Mouse (Mus musculus): Measurements from ENCODE around the gene Tmem170. TPM values are rescaled to one million over a fixed set of nuclear protein-coding genes. Genes with fewer than 3 reads are reported as not detected.

Gene Tmem170
- polyA plus RNA-seq, 1 experiment from 2014 or later, result 9.1 TPM

- H3K4me3 ChIP-seq (replicated peaks), result no peak overlapping the region
- WGBS, result 96% methylated on average over 6 of the region's 6 CpGs
- no peak overlapping the region for H3K9ac ChIP-seq (replicated peaks)
- H3K9me3 ChIP-seq, result no peaks in the 10 kb centered on the region
- H3K4me2 ChIP-seq, result no peak overlapping the region
- H3K27ac ChIP-seq, result no peak overlapping the region
- no peak for ATAC-seq (ENCODE audit: insufficient number of reproducible peaks, insufficient read depth, low FRiP score, low TSS enrichment, low read depth)
- no peaks in the 10 kb centered on the region for H3K27me3 ChIP-seq
- H3K4me1 ChIP-seq (replicated peaks), result 0 out of 2 replicates have a peak, but pooled peaks cover 4% of the 10 kb centered on the region
- peaks cover 43% of the 10 kb centered on the region for H3K36me3 ChIP-seq
Measured at GRCm38 (mm10) chr8:111846746-111847145, 29.8 kb downstream of the Tmem170 start.

- Histone ChIP-seq H3K4me1 (replicated peaks) (peaks cover 13% of the 10 kb centered on the region), H3K9me3 (no peaks in the 10 kb centered on the region), H3K27me3 (no peaks in the 10 kb centered on the region), H3K36me3 (peaks cover 69% of the 10 kb centered on the region), H3K9ac (replicated peaks) (no peak overlapping the region), H3K27ac (no peak overlapping the region), H3K4me3 (replicated peaks) (no peak overlapping the region), H3K4me2 (no peak overlapping the region)
- ATAC-seq (ENCODE audit: insufficient number of reproducible peaks, insufficient read depth, low FRiP score, low TSS enrichment, low read depth), result no peak
- 58% methylated on average over 1 of the region's 1 CpGs for WGBS
Measured at GRCm38 (mm10) chr8:111835540-111835939, 41.0 kb downstream of the Tmem170 start.

GRCm38 (mm10) chr8:111834011-111834410, 42.5 kb downstream of the Tmem170 start:
- no peak overlapping the region for H3K4me2 ChIP-seq
- 64% methylated on average over 6 of the region's 6 CpGs for WGBS
- no peak for ATAC-seq (ENCODE audit: insufficient number of reproducible peaks, insufficient read depth, low FRiP score, low TSS enrichment, low read depth)
- H3K9ac ChIP-seq (replicated peaks), result no peak overlapping the region
- H3K27me3 ChIP-seq, result no peaks in the 10 kb centered on the region
- no peak overlapping the region for H3K4me3 ChIP-seq (replicated peaks)
- H3K36me3 ChIP-seq, result peaks cover 70% of the 10 kb centered on the region
- H3K9me3 ChIP-seq, result no peaks in the 10 kb centered on the region
- peaks cover 13% of the 10 kb centered on the region for H3K4me1 ChIP-seq (replicated peaks)
- H3K27ac ChIP-seq, result no peak overlapping the region

GRCm38 (mm10) chr8:111832983-111833382, 43.6 kb downstream of the Tmem170 start:
- H3K9ac ChIP-seq (replicated peaks), result no peak overlapping the region
- peaks cover 13% of the 10 kb centered on the region for H3K4me1 ChIP-seq (replicated peaks)
- WGBS, result 51% methylated on average over 5 of the region's 5 CpGs
- H3K27ac ChIP-seq, result no peak overlapping the region
- no peak overlapping the region for H3K4me3 ChIP-seq (replicated peaks)
- H3K9me3 ChIP-seq, result no peaks in the 10 kb centered on the region
- no peak overlapping the region for H3K4me2 ChIP-seq
- no peak for ATAC-seq (ENCODE audit: insufficient number of reproducible peaks, insufficient read depth, low FRiP score, low TSS enrichment, low read depth)
- H3K36me3 ChIP-seq, result peaks cover 74% of the 10 kb centered on the region
- no peaks in the 10 kb centered on the region for H3K27me3 ChIP-seq

- ATAC-seq (ENCODE audit: insufficient number of reproducible peaks, insufficient read depth, low FRiP score, low TSS enrichment, low read depth), result no peak
- H3K9me3 ChIP-seq, result no peaks in the 10 kb centered on the region
- H3K9ac ChIP-seq (replicated peaks), result no peak overlapping the region
- no peak overlapping the region for H3K4me3 ChIP-seq (replicated peaks)
- no peak overlapping the region for H3K4me2 ChIP-seq
- no peaks in the 10 kb centered on the region for H3K27me3 ChIP-seq
- peaks cover 13% of the 10 kb centered on the region for H3K4me1 ChIP-seq (replicated peaks)
- WGBS, result 78% methylated on average over 4 of the region's 4 CpGs
- H3K36me3 ChIP-seq, result peaks cover 72% of the 10 kb centered on the region
- H3K27ac ChIP-seq, result no peak overlapping the region
Measured at GRCm38 (mm10) chr8:111831996-111832395, 44.6 kb downstream of the Tmem170 start.

GRCm38 (mm10) chr8:111828595-111828994, 48.0 kb downstream of the Tmem170 start:
- Histone ChIP-seq H3K9ac (replicated peaks) (no peak overlapping the region), H3K4me3 (replicated peaks) (no peak overlapping the region), H3K36me3 (peaks cover 86% of the 10 kb centered on the region), H3K4me1 (replicated peaks) (peaks cover 10% of the 10 kb centered on the region), H3K4me2 (no peak overlapping the region), H3K27me3 (no peaks in the 10 kb centered on the region), H3K9me3 (no peaks in the 10 kb centered on the region), H3K27ac (no peak overlapping the region)
- no peak for ATAC-seq (ENCODE audit: insufficient number of reproducible peaks, insufficient read depth, low FRiP score, low TSS enrichment, low read depth)
- WGBS, result 80% methylated on average over 6 of the region's 6 CpGs

- Histone ChIP-seq H3K9ac (replicated peaks) (no peak overlapping the region), H3K4me3 (replicated peaks) (no peak overlapping the region), H3K36me3 (peaks cover 90% of the 10 kb centered on the region), H3K9me3 (no peaks in the 10 kb centered on the region), H3K4me2 (no peak overlapping the region), H3K27ac (no peak overlapping the region), H3K27me3 (no peaks in the 10 kb centered on the region), H3K4me1 (replicated peaks) (no peaks in the 10 kb centered on the region)
- WGBS, result 78% methylated on average over 6 of the region's 6 CpGs
- ATAC-seq (ENCODE audit: insufficient number of reproducible peaks, insufficient read depth, low FRiP score, low TSS enrichment, low read depth), result no peak
Measured at GRCm38 (mm10) chr8:111825219-111825618, 51.3 kb downstream of the Tmem170 start.

- Histone ChIP-seq H3K4me2 (no peak overlapping the region), H3K4me1 (replicated peaks) (no peaks in the 10 kb centered on the region), H3K9ac (replicated peaks) (no peak overlapping the region), H3K27me3 (no peaks in the 10 kb centered on the region), H3K27ac (no peak overlapping the region), H3K4me3 (replicated peaks) (no peak overlapping the region), H3K36me3 (peaks cover 89% of the 10 kb centered on the region), H3K9me3 (no peaks in the 10 kb centered on the region)
- ATAC-seq (ENCODE audit: insufficient number of reproducible peaks, insufficient read depth, low FRiP score, low TSS enrichment, low read depth), result no peak
- 91% methylated on average over 5 of the region's 5 CpGs for WGBS
Measured at GRCm38 (mm10) chr8:111824334-111824733, 52.2 kb downstream of the Tmem170 start.

GRCm38 (mm10) chr8:111821199-111821598, 55.4 kb downstream of the Tmem170 start:
- H3K4me1 ChIP-seq (replicated peaks), result no peaks in the 10 kb centered on the region
- no peak overlapping the region for H3K27ac ChIP-seq
- WGBS, result 81% methylated on average over 10 of the region's 10 CpGs
- H3K27me3 ChIP-seq, result no peaks in the 10 kb centered on the region
- no peak overlapping the region for H3K9ac ChIP-seq (replicated peaks)
- no peak overlapping the region for H3K4me3 ChIP-seq (replicated peaks)
- ATAC-seq (ENCODE audit: insufficient number of reproducible peaks, insufficient read depth, low FRiP score, low TSS enrichment, low read depth), result no peak
- H3K9me3 ChIP-seq, result no peaks in the 10 kb centered on the region
- peaks cover 68% of the 10 kb centered on the region for H3K36me3 ChIP-seq
- no peak overlapping the region for H3K4me2 ChIP-seq

GRCm38 (mm10) chr8:111820691-111821090, 55.9 kb downstream of the Tmem170 start:
- no peak overlapping the region for H3K4me2 ChIP-seq
- H3K27ac ChIP-seq, result no peak overlapping the region
- H3K4me3 ChIP-seq (replicated peaks), result no peak overlapping the region
- no peaks in the 10 kb centered on the region for H3K4me1 ChIP-seq (replicated peaks)
- H3K9me3 ChIP-seq, result no peaks in the 10 kb centered on the region
- H3K36me3 ChIP-seq, result peaks cover 72% of the 10 kb centered on the region
- ATAC-seq (ENCODE audit: insufficient number of reproducible peaks, insufficient read depth, low FRiP score, low TSS enrichment, low read depth), result no peak
- H3K27me3 ChIP-seq, result no peaks in the 10 kb centered on the region
- WGBS, result 86% methylated on average over 4 of the region's 4 CpGs
- H3K9ac ChIP-seq (replicated peaks), result no peak overlapping the region

- H3K9ac ChIP-seq (replicated peaks), result no peak overlapping the region
- no peak for ATAC-seq (ENCODE audit: insufficient number of reproducible peaks, insufficient read depth, low FRiP score, low TSS enrichment, low read depth)
- peaks cover 72% of the 10 kb centered on the region for H3K36me3 ChIP-seq
- no peaks in the 10 kb centered on the region for H3K27me3 ChIP-seq
- 92% methylated on average over 12 of the region's 12 CpGs for WGBS
- no peak overlapping the region for H3K4me3 ChIP-seq (replicated peaks)
- H3K27ac ChIP-seq, result no peak overlapping the region
- H3K9me3 ChIP-seq, result no peaks in the 10 kb centered on the region
- H3K4me1 ChIP-seq (replicated peaks), result no peaks in the 10 kb centered on the region
- no peak overlapping the region for H3K4me2 ChIP-seq
Measured at GRCm38 (mm10) chr8:111820018-111820417, 56.5 kb downstream of the Tmem170 start.

- no peaks in the 10 kb centered on the region for H3K4me1 ChIP-seq (replicated peaks)
- no peak for ATAC-seq (ENCODE audit: insufficient number of reproducible peaks, insufficient read depth, low FRiP score, low TSS enrichment, low read depth)
- H3K4me3 ChIP-seq (replicated peaks), result no peak overlapping the region
- H3K36me3 ChIP-seq, result peaks cover 71% of the 10 kb centered on the region
- no peak overlapping the region for H3K4me2 ChIP-seq
- no peaks in the 10 kb centered on the region for H3K27me3 ChIP-seq
- H3K9ac ChIP-seq (replicated peaks), result no peak overlapping the region
- no peaks in the 10 kb centered on the region for H3K9me3 ChIP-seq
- H3K27ac ChIP-seq, result no peak overlapping the region
- 90% methylated on average over 3 of the region's 3 CpGs for whole genome bisulfite sequencing
Measured at GRCm38 (mm10) chr8:111818556-111818955, 58.0 kb downstream of the Tmem170 start.
